Mouse (Mus musculus): ENCODE data around the gene Ing5. TPM values are rescaled to one million over a fixed set of nuclear protein-coding genes. Genes with fewer than 3 reads are reported as not detected.
A peak's percentile ranks its signal among the peaks of the same experiment; 100 is the strongest.

Ing5 gene
- total RNA-seq, 2 experiments from 2014 or later: 12.8 to 15.2 TPM

DNA sequence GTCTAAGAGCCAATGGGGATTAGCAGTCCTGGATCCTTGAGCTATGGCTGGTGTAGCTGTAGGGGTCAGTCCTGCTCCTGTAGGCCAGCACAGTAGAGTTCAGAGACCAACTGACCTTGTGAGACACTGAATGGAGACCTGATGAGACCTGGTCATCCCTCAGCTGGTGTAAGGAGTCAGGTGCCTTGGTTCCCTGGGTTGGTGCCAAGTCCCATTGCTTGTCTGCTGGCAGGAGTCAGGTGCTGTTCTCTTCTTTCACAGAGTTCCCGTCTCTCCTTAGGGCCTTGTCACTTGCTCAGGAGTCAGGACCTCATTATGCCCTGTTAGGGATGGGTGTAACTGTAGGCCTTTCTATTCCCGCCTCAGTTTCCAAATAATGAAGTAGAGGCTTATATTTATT lies 16.9 kb upstream of the Ing5 start:
- TF ChIP-seq CTCF (IDR thresholded peaks at IDR 0.05): no peak
- Histone ChIP-seq H3K4me3 (no peak overlapping the region), H3K27ac (no peak overlapping the region)
- no peak for DNase-seq (ENCODE audit: extremely low spot score in 1 of 2, low spot score in 2 of 2)
- intact Hi-C loops (cut with DNase I): no loop called here

DNA sequence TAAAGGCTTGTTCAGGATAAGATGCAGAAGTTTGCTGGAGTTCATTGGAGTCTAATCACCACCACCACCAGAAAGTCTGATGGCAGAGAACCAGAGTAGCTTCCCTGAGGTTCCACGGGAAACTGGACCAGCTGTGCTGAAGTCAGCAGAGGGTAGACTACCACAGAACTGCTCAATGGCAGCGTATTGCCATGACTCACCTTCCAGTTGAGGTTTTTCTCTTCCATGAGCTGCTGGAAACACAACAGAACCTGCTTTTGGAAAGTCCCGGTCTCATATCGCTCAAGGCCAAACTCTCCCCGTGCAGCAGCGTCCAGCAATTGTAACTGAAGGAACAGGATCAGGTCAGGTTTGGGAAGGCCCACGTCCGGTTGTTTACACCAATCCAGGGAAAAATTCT lies 9.2 kb upstream of the Ing5 start:
- Histone ChIP-seq H3K27ac (no peak overlapping the region), H3K4me3 (no peak overlapping the region)
- intact Hi-C loops (cut with DNase I): no loop called here
- DNase-seq (ENCODE audit: extremely low spot score in 1 of 2, low spot score in 2 of 2): no peak
- no peak for TF ChIP-seq CTCF (IDR thresholded peaks at IDR 0.05)

DNA sequence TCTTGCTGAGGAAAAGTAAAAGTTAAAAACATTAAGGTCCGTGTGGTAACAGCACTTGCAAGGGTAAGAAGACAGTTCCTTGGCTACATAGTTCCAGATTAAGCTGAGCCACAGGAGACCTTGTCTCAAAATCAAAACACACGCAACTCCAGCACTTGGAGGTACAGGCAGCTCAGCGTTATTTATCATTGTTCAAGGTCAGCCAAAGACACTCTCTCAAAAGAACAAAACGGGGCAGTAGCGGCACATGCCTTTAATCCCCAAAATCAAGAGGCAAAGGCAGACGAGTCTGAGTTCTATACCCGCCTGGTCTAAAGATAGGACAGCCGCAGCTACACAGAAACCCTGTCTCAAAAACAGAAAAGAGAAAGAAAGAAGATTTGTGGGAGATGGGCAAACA lies 7.9 kb upstream of the Ing5 start:
- intact Hi-C loops (cut with DNase I): no loop called here
- no peak for DNase-seq (ENCODE audit: extremely low spot score in 1 of 2, low spot score in 2 of 2)
- Histone ChIP-seq H3K4me3 (no peak overlapping the region), H3K27ac (no peak overlapping the region)
- TF ChIP-seq CTCF (IDR thresholded peaks at IDR 0.05): no peak

DNA sequence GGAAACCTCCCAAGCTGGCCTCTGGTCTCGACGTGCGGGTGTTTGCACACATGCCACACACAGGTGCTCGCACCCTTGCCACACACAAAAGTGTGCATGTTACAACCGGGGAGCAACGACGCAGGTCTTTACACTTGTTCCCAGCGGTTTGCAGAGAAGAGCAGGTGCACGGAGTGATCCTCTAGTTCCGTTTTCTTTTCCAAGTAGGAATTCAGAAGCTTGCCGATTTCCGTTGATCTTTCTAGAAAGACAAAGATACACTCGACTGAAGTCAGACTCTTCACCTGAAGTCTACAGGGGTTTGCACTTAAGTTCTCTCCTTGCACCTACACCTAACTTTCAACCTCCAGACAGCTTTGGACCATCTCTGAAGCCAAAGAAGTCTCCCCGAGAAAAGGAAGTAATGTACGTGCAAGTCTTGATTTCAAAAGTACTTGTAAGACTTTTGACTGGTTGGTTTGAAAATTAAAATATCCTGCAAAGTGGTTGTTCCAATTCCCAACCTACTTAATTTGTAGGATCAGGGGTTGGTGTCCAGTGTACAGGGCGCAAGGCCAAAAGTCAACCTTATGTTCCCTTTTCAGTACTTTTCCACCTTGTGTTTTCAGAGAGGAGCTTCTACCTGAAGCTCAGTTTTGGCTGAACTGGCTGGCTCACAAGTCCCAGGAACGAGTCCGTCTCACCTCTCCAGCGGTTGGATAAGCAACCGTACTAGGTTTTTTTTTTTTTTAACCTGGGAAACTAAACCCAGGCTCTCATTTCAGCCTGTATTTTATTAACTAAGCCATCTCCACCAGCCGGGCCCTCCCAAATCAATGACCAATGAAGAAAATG lies 2.9 kb upstream of the Ing5 start:
- TF ChIP-seq CTCF (IDR thresholded peaks at IDR 0.05): no peak
- intact Hi-C loops (cut with DNase I): loop anchor here (5.0 kb wide), 1 partner anchor 289 kb away; the partner anchor contains the start of gene Farp2
- no peak for DNase-seq (ENCODE audit: extremely low spot score in 1 of 2, low spot score in 2 of 2)
- peak overlapping the region; percentile 92 for H3K4me3 ChIP-seq
- H3K27ac ChIP-seq: peak overlapping the region; percentile 75; the same call in 1 of the 2 replicates

DNA sequence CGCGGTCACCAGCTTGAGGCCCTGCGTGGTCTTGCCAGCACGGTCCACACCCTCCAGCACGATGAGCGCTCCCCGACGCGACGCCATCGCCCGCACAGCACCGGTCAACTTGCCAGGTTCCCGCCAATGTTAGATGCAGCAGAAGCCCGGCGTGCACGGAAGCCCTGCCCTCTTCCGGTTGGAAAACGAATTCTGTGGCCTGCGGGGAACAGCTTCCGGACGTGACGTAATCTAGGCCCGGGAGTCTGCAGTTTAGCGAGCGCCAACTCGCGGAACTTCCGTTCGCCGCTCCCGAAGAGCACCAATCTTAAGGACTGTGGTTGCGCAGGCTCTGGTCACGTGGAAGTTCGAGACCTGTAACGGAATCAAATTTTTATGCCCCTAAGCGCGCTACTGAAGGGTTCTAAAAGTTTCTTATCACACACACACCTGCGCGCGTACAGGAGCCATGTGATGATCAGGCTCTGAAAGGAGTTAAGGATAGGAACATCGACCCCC lies 2.0 kb upstream of the Ing5 start, which contains the start of gene Dtymk:
Gene Dtymk, minus strand, starts transcription at position 194 of the 498 bp plus-strand sequence.
- intact Hi-C loops (cut with DNase I): loop anchor here (2.0 to 5.0 kb wide), 3 partner anchors 47 to 289 kb away; partner anchors contain the start of genes Farp2 and Thap4
- DNase-seq (ENCODE audit: extremely low spot score in 1 of 2, low spot score in 2 of 2): peak; percentile 90 to 93
- Histone ChIP-seq H3K27ac (peak within 1 kb of the TSS; percentile 83), H3K4me3 (peak within 1 kb of the TSS; percentile 92)
- peak; percentile 58 for TF ChIP-seq CTCF (IDR thresholded peaks at IDR 0.05)

DNA sequence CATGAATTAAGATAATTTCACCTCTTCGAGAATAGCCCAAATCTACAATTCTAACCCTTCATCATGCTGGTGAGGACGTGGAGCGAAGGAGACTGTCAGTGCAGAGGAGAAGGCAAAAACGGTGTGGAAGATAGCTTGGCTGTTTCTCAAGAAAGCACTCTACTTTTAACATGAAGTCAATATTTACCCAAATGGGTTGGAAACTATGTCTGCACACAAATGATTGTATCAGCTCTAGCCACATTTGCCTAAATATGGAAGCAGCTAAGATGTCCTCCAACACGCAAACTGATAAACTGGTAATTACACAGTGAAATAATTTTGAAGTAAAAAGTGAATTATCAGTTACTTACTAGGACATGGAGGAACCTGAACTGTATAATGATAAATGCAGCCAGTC lies 994 bp upstream of the Ing5 start:
- no peak for DNase-seq (ENCODE audit: extremely low spot score in 1 of 2, low spot score in 2 of 2)
- Histone ChIP-seq H3K27ac (no peak overlapping the region), H3K4me3 (no peak overlapping the region)
- intact Hi-C loops (cut with DNase I): loop anchor here (2.0 to 5.0 kb wide), 3 partner anchors 48 to 290 kb away; partner anchors contain the start of genes Farp2 and Thap4
- no peak for TF ChIP-seq CTCF (IDR thresholded peaks at IDR 0.05)

DNA sequence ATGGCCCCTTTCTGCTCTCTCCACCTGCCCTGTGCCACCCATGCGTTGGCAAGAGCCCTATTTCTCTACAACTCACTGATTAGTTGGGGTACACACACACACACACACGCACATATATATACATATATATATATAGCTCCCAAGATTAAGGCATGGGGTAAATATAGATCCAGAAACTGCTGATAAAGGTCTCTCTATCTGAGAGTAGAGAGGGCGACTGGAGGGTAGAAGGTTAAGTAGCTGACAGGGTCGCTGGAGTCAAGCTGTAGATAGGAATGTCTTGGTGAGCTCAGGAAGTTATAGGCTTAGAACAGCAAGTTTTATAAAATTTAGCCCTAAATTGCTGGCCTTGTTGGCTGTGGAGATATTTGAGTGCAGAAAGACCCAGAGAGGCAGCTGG lies 1.1 kb downstream of the Ing5 start:
- intact Hi-C loops (cut with DNase I): loop anchor here (5.0 kb wide), 1 partner anchor 293 kb away; the partner anchor contains the start of gene Farp2
- Histone ChIP-seq H3K27ac (no peak overlapping the region), H3K4me3 (peak overlapping the region; percentile 57)
- no peak for TF ChIP-seq CTCF (IDR thresholded peaks at IDR 0.05)
- DNase-seq (ENCODE audit: extremely low spot score in 1 of 2, low spot score in 2 of 2): no peak

DNA sequence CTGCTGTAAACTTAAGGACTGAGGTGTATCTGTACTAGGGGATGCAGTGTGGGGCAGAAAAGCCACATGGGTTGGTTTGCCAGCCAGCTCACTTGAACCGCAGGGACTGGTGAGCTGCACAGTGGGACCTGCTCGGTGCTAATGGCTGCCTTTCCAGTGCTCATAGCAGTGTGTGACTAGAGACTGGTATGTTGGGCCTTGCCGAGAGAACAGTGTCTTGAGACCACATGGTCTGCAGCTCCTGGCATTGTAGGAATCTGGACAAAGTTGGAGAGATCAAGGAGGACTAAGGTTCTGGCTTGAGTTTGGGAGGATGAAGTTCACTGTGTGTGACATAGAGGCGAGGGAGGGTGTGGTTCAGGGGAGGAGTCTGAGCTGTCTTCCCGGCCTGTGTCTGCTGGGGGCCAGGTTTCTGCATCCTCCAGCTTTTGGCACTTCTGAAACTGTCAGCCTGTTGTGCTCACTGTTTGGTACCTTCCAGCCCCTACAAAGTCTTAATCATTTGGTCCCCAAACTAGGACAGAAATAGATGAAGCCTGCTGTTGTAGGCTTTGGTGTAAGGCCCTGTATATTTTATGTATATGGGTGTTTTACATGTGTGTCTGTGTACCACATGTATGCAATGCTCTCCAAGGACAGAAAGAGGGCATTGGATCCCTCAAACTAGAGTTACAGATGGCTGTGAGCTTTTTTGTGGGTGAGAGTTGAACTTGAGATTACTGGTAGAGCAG lies 1.6 kb downstream of the Ing5 start:
- no peak overlapping the region for H3K4me3 ChIP-seq
- H3K27ac ChIP-seq: no peak overlapping the region
- intact Hi-C loops (cut with DNase I): no loop called here
- TF ChIP-seq CTCF (IDR thresholded peaks at IDR 0.05): no peak
- no peak for DNase-seq (ENCODE audit: extremely low spot score in 1 of 2, low spot score in 2 of 2)

DNA sequence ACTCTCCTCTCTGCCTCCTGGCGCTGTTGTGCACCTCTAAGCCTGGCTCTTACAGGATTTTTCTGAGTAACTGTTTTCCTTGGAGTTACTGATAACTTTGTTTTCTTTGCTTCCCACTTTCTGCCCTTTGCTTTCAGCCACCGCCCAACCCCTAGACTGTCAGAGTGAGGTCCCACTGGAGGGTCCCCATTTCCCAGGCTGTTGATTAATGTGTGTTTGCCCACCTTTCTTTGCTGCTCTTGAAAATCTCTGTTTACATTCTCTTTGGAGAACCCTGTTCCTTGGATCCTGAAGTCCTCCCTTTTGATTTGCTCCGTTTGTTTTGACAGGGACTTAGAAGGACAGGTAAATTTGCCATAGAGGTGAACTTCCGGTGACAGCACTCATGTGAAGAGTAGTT lies 5.1 kb downstream of the Ing5 start:
- H3K27ac ChIP-seq: no peak overlapping the region
- intact Hi-C loops (cut with DNase I): no loop called here
- H3K4me3 ChIP-seq: no peak overlapping the region
- TF ChIP-seq CTCF (IDR thresholded peaks at IDR 0.05): no peak
- DNase-seq (ENCODE audit: extremely low spot score in 1 of 2, low spot score in 2 of 2): no peak

DNA sequence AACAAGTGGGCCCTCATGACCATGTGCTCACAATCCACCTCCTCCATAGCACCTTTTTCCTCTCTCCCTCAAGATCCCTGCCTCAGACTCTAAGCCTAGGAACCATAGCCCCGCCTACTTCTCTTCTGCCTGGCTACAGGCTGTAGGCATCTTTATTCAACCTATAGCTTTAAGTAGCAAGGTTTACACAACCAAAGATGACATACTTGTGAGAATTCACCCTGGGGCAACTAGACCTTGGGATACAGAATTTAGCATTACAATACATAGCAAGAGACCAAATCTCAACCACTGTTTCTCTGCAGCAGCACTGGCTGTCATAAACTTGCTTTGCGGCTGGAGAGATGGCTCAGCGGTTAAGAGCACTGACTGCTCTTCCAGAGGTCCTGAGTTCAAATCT lies 6.2 kb downstream of the Ing5 start:
- TF ChIP-seq CTCF (IDR thresholded peaks at IDR 0.05): no peak
- intact Hi-C loops (cut with DNase I): no loop called here
- DNase-seq (ENCODE audit: extremely low spot score in 1 of 2, low spot score in 2 of 2): no peak
- no peak overlapping the region for H3K27ac ChIP-seq
- H3K4me3 ChIP-seq: no peak overlapping the region

DNA sequence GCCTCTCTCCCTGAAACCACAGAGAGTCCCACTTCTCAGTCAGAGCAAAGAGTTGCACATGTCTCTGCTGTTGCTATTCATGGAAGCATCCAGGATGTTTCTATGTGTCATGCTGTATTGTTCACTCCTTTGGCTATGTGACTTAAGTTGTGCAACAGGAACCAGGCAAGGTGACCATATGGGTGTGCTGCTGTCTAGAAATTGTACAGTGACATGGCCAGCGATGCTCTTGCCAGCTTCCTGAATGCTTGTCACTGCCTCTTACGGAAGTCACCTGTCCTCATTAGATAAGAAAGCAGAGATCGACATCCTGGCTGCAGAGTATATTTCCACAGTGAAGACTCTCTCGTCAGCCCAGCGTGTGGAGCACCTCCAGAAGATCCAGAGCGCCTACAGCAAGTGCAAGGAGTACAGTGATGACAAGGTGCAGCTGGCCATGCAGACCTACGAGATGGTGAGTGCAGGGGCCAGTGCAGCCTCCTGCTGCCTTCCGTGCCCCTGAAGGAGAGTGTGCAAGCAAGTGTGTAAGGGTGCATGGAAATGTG lies 7.8 kb downstream of the Ing5 start:
- DNase-seq (ENCODE audit: extremely low spot score in 1 of 2, low spot score in 2 of 2): no peak
- Histone ChIP-seq H3K27ac (no peak overlapping the region), H3K4me3 (no peak overlapping the region)
- intact Hi-C loops (cut with DNase I): no loop called here
- TF ChIP-seq CTCF (IDR thresholded peaks at IDR 0.05): no peak

Measured in left cerebral cortex, adult 2 months (tissue).